Mouse (Mus musculus): ENCODE results near the gene Tmem37.

The Tmem37 gene

DNA sequence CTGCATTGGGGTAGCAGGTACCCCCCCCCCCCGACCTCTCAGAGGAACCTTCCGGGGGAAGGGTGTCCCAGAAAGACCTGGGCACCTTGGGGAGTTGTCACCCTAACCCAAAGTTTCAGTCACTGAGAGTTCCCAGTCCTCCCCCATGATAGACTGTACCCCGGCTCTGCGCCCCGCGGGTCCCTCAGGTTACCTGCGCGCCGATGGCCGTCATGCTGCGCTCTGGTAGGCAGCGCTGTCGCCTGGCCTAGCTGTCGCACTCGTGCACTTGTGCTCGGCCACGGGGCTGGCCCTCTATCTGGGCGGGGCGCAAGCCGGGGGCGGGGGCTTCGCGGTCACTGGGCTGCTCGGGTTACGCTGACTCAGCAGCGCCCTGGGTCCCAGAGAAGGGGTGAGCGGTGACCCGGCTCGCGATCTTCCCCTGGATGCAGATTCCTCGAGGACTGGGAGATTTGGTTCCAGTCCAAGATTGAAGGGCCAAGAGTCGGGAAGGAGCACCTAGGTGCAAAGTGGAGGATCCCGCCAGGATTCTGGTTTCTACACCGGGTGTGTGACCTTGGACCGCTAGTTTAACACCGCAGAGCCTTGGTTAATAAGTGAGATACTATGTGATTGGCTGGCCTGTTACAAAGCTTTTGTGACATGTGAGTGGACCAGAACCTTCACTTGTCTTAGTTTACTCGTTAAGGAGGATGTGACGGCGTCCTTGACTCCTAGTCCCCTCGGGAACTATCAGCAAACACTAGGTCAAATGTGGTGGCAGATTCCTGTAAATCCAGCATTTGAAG, at the start of gene Tmem37:
TSS of gene Tmem37 (minus strand) at position 556 of the 788 bp plus-strand sequence.
- DNase-seq = peak in 1 of 2 experiments; percentile 15

DNA sequence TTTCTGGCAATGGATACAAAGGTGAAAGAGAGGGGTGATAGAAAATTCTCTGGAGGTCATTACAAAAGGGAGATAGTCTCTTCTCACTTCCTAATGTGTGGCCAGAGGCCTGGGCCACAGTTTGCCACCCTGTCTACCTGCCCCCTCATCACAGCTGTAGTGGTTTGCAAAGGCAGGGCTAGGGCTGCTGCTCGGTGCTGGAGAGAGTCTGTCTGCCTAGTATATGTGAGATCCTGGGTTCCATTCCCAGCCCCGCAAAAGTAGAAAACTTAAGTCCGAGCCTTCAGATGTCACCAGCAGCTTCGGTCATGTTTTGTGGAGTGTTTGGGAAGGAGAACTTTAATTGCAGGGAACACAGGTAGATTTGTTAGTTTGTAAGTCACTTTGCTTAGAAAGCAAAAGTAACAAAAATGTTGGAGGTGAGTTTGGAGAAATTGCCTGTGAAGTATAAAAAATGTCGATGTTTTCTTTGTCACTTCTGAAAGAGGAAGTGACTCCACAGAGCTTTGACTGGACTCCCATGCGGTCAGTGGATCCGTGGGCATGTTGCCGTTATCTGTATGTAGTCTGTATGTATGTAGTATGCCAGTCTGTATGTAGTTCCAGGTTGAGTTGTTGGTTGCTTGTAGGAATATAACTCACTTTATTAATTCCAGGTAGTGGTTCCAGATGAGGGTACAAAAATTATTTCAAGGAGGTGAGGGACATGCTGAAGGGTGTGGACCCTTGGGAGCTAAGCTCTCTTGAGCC, 48.9 kb upstream of the Tmem37 start:
- DNase-seq = no peak

DNA sequence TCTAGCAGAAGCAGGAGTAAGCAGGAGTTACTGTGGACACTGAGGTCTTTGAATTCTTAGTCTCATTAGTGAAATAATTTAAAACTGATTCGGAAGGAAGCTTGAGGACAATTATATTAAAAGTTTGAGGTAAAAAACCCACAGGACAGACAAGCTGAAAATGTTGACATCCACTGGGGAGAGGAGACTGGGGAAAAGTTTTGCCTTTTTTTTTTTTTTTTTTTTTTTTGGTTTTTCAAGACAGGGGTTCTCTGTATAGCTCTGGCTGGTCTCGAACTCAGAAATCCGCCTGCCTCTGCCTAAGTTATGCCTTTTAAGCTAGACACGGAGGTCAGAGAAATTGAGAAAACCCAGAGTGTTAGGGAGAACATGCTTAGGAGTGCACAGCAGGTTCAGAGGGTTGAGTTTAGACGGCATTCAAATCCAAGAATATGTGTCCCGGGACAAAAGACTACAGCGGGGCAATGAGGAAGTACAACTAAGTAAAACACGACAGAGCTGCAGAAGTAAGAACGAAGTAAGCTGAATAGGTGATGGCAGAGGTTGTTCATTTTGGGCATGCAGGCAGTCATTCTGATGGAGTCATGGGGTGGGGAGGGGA, 48.2 kb upstream of the Tmem37 start:
- no peak for DNase-seq

DNA sequence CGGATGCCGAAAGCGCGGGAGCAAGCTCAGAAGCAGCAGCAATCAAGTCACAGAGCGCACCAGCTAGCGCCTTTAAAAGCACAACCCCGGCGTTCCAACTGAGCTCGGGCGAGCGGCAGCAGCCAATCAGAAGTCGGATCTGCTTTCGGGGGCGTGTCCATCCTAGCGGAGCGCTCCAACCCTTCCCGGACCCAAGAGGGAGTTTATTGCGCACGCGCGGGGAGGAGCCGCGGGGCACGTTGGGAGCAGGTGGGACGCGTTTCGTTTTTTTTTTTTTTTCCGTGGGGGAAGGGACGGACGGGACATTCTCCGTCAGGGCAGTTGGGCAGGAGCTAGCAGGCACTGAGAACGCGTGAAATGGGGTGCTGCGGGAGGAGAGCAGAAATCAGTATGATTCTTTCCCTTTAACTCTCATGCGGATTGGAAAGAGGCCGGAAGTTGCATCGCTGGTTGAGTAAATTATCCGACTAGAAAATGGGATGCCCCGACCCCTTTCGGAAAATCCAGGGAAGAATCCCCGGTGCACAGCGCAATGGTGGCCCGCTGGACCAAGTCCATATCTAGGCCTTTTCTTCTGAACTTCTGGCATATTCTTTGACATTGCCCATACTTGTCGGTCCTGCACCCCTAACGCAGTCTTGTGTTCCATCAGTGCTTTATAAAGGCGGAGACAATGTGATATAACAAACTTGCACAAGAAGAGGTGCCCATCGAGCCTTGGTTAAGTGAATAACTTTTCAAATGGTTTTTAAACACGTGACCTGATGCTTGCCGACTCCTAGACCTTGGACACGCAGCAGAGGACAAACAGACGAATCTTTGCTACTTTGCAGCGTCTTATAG, 47.3 kb upstream of the Tmem37 start, which contains the start of the genes Dbi and 3110009E18Rik:
TSS of gene Dbi (minus strand) at position 110 of the 843 bp plus-strand sequence.
TSS of gene 3110009E18Rik (plus strand) at position 219 of the 843 bp plus-strand sequence.
- peak; percentile 95 to 97 for DNase-seq

DNA sequence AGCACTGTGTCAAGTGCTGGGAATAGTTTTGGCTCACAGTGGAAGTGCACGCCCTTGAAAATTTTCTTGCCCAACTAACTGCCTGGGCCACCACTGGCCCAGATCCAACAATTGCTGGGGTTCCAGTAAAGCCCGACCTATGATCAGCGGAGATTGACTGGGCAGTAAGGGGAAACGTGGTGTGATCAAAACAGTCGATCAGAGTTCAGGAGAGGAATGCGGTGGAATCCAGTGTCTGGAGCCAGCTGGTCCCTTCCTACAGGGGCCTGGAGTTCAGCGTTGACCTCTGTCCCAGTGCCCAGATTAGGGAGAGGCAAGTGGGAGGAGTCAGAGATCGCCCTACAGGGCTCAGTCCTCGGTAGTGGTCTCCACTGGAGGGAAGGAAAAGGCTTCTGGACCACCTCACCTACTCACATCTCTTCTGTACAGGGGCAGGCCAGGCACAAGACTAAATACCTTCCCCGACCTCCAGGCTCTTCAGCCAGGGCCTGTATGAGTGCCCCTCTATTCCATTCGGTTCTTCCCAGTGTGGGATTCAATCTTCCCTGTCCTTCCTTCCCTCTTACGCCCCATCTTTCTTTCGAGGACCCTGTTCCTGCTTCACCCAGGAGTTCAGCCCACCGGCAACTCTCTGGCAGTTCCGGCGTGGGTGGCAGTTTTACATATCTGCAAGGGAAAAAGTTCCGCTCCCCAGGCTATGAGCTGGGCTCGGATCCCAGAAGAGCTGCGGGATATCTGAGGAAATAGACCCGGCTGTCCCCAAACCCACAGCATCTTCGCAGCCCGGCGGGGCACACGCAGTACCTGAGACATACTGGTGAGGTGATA, 46.5 kb upstream of the Tmem37 start:
- peak in 1 of 2 experiments; percentile 27 for DNase-seq

DNA sequence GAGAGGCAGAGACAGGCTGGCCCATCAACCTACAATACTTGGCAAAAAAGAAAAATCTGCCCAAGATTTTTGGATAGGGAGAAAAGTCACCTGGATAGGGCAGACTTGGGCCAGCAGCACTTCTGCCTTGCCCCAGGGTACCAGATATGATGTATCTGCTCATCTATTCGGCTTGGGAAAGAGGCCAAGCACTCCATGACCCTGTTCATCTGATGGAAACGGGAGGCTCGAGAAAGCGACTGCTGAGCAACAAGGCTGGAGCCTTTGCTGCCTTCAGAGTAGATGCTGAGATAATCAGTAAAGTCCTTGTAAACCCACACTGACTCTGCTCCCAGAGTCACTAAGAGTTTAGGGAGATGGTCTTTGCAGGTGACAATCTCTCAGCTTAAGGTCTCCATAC, 45.5 kb upstream of the Tmem37 start:
- DNase-seq = no peak

DNA sequence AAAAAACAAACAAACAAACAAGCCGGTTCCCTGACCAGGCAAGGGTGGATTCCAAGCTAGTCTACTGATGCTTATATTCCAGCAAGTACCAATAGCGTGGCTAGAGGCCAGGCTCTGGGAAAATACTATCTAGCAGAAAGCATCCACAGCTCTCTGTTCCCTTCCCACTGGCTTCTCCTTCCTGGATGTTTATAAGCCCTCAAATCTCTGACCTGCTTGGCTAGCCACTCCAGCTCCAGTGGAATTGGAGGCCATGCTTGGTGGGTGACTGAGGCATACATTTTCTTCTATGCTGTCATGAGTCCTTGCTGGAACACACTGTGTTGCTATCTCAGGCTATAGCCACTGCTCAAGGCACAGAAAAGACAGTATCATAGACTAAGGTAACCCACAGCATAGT, 45.0 kb upstream of the Tmem37 start:
- DNase-seq = no peak

DNA sequence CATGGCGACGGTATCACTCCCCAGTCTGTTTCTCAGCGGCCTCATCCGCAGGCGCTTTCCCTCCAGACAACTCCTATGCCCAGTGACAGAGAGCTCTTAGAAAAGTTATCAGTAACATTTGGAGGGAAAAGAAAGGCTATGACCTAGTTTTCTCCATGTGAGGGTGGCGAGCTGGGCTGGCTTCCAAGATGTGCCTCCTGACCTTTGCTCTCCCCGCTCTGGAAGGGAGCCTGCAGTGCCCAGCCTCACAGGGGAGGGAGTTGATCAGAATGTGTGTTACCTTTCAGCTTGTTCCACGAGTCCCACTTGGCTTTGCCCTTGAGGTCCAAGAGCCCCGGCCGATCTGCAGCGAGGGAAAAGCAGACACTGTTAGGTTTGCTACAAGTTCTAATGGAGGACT, 42.2 kb upstream of the Tmem37 start:
- DNase-seq = no peak

DNA sequence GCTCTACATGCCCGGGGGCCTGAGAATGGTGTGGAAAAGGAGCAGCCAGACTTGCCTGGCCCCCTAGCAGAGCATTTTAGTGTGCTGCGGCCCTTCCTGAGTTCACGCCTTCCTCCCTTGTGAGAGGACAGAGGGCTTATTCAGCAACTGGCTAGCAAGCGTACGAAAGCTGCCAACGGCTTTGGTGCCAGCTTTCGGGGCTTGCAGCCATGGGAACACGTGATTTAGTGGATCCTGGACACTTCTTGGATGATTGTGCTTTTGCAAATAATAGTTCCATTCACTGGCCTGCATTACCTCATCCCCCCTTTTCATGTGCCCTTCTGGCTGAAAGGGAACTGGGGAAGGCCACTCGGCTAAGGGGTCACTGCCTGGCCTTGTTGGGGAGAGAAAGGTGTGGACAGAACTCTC, 41.8 kb upstream of the Tmem37 start:
- no peak for DNase-seq

DNA sequence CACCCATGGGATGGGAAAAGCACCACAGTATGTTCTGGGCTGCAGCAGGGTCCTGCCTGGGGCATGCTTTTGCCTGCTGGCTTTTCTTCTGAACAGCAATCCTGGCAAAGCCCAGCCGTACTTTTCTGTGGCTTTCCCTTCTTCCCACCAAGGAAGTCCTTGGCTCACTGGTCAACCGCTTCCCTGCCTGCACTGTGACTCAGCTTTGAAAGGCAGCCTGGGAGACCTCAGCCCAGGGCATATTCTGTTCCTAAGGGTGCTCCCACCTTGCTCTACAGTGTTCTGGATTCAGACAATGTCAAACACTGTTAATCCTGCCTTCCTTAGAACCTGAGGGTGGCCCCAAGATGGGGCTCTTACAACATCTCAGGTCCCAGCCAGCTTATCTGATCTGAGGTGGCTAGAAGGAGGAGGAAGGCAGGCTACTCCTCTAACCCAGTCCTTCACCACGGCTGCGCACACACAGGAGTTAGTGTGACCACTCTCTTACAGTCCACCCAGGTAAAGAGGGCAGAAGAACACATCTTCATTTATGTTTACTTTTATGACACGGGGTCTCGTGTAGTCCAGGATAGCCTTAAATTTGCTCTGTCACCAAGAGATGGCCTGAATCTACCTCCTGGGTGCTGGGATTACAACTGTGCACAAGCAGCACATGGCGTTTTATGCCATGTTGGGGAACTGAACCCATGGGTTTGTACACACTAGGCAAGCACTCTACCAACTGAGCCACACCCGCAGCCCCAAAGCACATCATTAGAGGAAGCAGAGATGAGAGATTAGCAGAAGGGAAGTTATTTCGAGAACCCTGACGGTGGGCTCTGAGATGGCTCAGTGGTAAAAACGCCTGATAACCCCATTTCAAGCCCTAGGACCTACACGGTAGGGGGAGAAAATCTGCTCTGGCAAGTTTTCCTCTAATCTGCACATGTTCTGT, 38.6 kb upstream of the Tmem37 start:
- no peak for DNase-seq

DNA sequence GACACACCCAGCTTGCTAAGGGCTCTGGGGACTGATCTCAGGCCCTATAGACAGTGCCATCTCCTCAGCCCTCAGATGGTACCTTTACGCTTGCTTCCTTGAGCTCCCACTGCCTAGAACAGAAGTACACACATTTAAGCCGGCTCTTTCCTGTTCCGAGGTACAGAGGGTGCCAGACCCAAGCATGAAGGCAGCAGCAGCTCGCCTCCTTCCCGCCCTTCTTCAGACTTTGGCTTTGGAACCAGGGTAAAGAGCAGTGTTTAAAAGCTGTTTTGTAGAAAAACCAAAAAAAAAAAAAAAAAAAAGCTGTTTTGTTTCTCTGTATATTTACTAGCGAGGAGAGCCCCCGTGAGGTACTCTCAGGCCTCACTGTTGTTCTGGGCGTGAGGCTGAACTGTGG, 37.9 kb upstream of the Tmem37 start:
- DNase-seq = no peak

DNA sequence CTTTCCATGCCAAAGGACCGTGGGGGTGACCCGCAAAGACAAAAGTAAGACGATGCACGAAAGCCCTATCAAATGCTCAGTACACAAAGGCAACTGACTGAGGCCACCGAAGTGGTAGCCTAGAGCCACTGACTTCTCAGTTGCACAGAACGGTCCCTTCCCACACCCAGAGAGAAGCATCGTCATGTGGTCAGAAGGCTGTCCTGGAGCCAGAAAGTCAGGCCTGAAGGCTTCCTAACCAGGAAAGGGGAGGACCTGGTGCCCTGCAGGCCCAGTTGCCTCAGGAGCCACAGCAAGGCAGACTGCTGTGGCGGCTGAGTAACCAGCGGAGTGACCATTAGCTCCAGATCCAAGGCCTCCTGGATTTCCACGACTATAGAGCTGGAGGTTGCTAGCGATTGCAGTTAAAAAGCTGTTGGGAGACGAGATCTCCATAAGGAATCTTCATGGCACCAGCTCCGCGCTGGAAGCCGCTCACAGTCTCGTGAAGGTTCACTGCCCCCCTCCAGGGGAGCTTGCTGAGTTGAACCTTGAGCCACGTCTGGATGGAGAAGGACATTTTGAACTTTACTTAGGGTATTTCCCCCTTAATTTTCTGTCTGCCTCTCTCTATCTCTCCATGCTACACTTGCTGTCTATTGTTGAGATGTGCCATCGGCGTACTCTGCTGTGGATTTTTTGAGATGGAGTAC, 36.0 kb upstream of the Tmem37 start:
- DNase-seq = no peak

DNA sequence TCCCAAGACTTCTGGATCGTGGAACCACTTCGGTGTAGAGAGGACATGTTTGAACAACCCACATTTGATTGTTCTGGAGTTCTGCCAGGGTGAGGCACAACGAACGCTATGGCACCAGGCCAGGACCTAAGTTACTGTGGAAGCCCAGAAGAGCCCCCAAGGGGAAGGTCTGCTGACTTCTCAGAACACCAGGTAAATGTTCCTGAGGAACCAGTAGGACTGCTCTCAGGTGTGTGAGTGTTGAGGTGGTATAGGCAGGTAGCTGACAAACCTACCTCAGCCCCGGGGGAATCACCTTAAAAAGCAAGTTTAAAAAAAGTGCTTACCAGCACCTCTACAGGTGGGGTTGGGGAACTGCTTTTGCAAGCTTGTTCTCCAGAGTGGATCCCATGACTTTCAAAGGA, 31.7 kb upstream of the Tmem37 start:
- DNase-seq = no peak

DNA sequence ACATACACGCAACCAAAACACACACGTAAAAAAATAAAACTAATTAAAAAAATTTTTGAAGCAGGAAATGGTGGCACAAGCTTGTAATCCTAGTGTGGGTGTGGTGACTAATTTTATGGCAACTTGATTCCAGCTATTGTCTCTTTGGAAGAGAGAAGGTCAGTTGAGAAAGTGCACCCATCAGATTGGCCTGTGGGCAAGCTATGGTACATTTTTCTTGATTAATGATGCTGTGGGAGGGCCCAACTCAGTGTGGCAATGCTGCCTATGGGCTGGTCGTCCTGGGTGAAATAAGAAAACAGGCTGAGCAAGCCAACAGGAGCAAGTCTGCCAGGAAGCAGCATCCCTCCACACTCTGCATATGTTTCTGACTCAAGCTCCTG, 27.3 kb upstream of the Tmem37 start:
- DNase-seq = no peak

DNA sequence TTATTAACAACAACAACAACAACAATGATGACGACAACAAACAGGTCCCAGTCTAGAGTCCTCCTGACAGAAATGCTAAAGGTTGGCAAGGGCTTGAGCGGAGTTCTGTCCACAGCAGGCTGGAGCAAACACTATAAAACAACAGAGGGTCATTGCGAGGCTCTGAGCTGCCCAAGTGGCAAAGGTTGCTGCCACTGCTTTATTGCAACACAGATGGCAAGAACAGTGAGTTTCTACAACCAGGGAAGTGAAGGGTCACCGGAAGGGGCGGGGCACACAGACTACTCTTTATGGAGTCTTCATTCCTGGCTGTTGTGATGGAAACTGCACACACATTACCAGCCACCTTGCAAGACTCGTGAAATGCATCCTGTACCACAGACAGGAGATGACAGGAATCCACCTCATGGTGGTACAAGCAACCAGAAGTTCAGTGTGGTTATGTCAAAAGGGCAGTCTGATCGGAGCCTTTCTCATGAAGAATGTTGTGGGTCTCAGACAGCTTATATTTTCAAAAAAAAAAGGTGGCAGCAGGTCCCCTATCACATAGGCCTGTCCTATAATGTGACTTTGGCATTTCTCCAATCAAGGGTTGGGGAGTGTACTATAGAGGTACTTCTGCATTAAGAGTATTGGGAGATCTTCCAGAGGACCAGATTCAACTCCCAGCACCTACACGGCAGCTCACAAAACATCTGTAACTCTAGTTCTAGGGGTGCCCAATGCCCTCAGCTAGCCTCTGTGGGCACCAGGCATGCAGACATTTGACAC, 26.8 kb upstream of the Tmem37 start:
- DNase-seq = no peak

DNA sequence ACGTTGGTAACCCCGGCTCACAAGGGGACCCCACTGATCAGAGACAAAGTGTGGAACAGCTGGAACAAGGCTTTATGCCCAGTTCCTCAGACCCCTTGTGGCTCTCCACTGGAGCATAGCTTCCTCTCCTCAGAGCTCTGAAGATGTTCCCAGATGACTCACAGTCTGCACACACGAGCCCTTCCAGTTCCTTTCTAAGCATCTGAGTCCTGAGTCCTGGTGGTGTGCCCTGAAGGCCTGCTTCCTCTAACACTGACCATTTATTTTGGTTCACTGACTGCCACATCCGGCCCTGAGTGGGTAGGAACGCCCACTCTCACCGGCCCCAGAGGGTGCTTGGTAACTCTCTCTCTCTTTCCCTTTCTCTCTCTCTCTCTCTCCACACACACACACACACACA, 25.6 kb upstream of the Tmem37 start:
- no peak for DNase-seq

DNA sequence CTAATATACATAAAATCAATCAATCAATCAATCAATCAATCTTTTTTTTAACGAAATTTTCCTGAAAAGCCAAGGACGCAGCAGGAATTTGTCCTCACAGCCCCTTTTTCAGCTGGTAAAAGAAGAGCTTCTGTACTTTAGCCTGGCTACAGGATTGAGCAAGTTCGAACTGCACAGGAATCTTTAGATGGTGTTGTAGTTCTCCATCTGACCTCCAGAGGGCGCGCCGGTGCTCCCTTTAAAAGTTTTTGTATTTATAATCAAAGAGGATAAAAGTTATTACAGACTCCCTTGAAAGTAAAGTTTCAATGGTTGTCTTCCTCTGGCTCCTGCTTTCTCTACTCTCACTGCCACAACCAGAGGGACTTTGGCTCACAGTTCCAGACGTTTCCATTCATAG, 24.5 kb upstream of the Tmem37 start:
- DNase-seq = peak; percentile 44 to 54

DNA sequence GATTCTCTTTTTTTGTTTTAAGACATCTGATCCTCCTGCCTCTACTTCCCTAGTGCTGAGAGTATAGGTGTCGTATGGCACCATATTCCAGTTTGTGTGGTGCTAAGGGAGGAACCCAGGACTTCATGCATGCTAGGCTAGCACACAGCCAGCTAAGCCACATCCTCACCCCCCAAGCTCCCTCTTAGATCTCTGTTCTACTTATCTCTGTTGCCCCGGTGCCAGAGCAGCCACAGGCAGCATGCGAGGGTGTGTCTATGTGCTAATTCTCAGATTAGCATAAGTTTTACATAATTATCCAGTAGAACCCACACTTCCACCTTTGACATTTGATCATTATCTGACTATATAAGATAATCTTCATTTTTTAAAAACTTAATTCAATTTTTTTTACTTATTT, 21.0 kb upstream of the Tmem37 start:
- no peak for DNase-seq

DNA sequence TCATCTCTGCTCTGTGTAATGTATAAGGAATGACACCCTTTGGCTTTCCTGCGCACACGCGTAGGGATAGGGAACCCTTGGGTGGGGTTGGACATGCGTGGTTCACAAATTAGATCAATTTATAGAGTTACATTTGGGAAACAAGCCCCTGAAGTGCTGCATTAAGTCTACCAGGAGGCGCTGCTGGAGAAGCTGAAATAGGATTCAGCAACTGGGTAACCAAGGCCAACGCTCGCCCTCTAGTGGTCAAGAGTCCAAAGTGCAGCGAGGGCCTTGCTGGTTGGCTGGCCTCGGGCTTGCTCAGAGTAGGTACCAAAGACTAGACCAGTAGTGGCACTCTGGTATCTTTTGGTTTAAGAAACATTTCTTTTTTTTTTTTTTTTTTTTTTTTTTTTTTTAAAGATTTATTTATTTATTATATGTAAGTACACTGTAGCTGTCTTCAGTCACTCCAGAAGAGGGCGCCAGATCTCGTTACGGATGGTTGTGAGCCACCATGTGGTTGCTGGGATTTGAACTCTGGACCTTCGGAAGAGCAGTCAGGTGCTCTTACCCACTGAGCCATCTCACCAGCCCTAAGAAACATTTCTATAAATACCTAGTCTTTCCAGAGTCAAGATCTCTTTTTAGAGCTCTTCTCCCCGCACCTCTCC, 19.7 kb upstream of the Tmem37 start:
- DNase-seq = peak; percentile 68 to 73
